Mouse (Mus musculus) kidney, adult 2 months (tissue): Measurements from ENCODE around the gene Tex44. TPM values are rescaled to one million over a fixed set of nuclear protein-coding genes. Genes with fewer than 3 reads are reported as not detected.

Experiments used
- DNase-seq: peaks from one replicate; pipeline ENCODE4 v3.0.0; 2021
- H3K27ac ChIP-seq: fragments of 200-500 bp; 2 replicates; pipeline ENCODE4 v1.5.1; 2012; ENCODE audit warnings: low read depth, low read length, control low read depth, inconsistent platforms; ENCODE audit not compliant: insufficient read depth
- H3K27me3 ChIP-seq: fragments of 200-500 bp; replicated peaks from 2 replicates; pipeline ENCODE4 v1.6.1; 2012; ENCODE audit warnings: mild to moderate bottlenecking, moderate library complexity, low read length, inconsistent platforms; ENCODE audit not compliant: control insufficient read depth, insufficient read depth
- H3K36me3 ChIP-seq: fragments of 200-500 bp; 2 replicates; pipeline ENCODE4 v1.6.1; 2012; ENCODE audit warnings: mild to moderate bottlenecking, moderate library complexity, low read length, inconsistent platforms; ENCODE audit not compliant: control insufficient read depth, insufficient read depth
- H3K4me1 ChIP-seq: fragments of 200-500 bp; 2 replicates; pipeline ENCODE4 v1.6.1; 2011; ENCODE audit warnings: low read length; ENCODE audit not compliant: control insufficient read depth, insufficient read depth
- H3K4me3 ChIP-seq: fragments of 200-500 bp; 2 replicates; pipeline ENCODE4 v1.5.1; 2011; ENCODE audit warnings: mild to moderate bottlenecking, low read depth, low read length, control low read depth; ENCODE audit not compliant: insufficient read depth
- CTCF ChIP-seq: fragments of 200-500 bp; conservative IDR thresholded peaks from 2 replicates; pipeline ENCODE4 v1.5.1; 2011; ENCODE audit warnings: low read depth, mild to moderate bottlenecking, control low read depth, low read length, moderate library complexity, mixed read lengths; ENCODE audit not compliant: insufficient read depth, insufficient read length
- POLR2A ChIP-seq: fragments of 200-500 bp; IDR thresholded peaks from one replicate; pipeline ENCODE4 v1.6.1; 2011; ENCODE audit warnings: low read depth, low read length, control low read depth
- WGBS: fragments of 180-500 bp; shearing (Covaris S2); methylation state at CpG from one replicate; pipeline ENCODE4 v1.1.7; 2018; 5-methylcytosine and 5-hydroxymethylcytosine counted together
- polyA plus RNA-seq: library from polyadenylated mRNA; depleted of rRNA; stranded (reverse); fragments of >200 nt; gene quantifications from 2 replicates; pipeline ENCODE4 v1.2.3, GENCODE M21; 2012

Tex44 gene
- polyA plus RNA-seq, 1 experiment: not detected

GRCm38 (mm10) chr1:86440171-86440886 is 14.2 kb downstream of the Tex44 start:
- H3K4me1 ChIP-seq: peaks cover 24% of the 10 kb centered on the region
- H3K27ac ChIP-seq: peak overlapping the region; percentile 100
- WGBS: 13% methylated on average over 18 of the region's 18 CpGs
- H3K4me3 ChIP-seq: peak overlapping the region; percentile 64
- H3K36me3 ChIP-seq: no peaks in the 10 kb centered on the region
- peak; percentile 96 for TF ChIP-seq CTCF
- TF ChIP-seq POLR2A: no peak
- no peaks in the 10 kb centered on the region for H3K27me3 ChIP-seq
- peak; percentile 95 for DNase-seq

GRCm38 (mm10) chr1:86440887-86441723 is 15.0 kb downstream of the Tex44 start:
- Histone ChIP-seq H3K4me3 (peak overlapping the region; percentile 64), H3K27me3 (no peaks in the 10 kb centered on the region), H3K4me1 (peaks cover 20% of the 10 kb centered on the region), H3K27ac (peak overlapping the region; percentile 100), H3K36me3 (no peaks in the 10 kb centered on the region)
- DNase-seq: peak; percentile 77
- TF ChIP-seq POLR2A (no peak), CTCF (no peak)
- WGBS: under 1% methylated on average over 27 of the region's 29 CpGs

GRCm38 (mm10) chr1:86441724-86441979 is 15.5 kb downstream of the Tex44 start:
- Histone ChIP-seq H3K27me3 (no peaks in the 10 kb centered on the region), H3K4me3 (peak overlapping the region; percentile 64), H3K27ac (peak overlapping the region; percentile 100), H3K4me1 (peaks cover 19% of the 10 kb centered on the region), H3K36me3 (no peaks in the 10 kb centered on the region)
- DNase-seq: no peak
- WGBS: 3% methylated on average over 5 of the region's 5 CpGs
- no peak for TF ChIP-seq CTCF
- no peak for TF ChIP-seq POLR2A

GRCm38 (mm10) chr1:86441980-86442831 is 16.1 kb downstream of the Tex44 start:
- DNase-seq: peak; percentile 94
- H3K27me3 ChIP-seq: no peaks in the 10 kb centered on the region
- TF ChIP-seq CTCF (no peak), POLR2A (no peak)
- peak overlapping the region; percentile 64 for H3K4me3 ChIP-seq
- peak overlapping the region; percentile 100 for H3K27ac ChIP-seq
- under 1% methylated on average over 81 of the region's 81 CpGs for WGBS
- H3K4me1 ChIP-seq: peaks cover 15% of the 10 kb centered on the region
- no peaks in the 10 kb centered on the region for H3K36me3 ChIP-seq

- H3K27ac ChIP-seq: peak overlapping the region; percentile 100
- H3K27me3 ChIP-seq: no peaks in the 10 kb centered on the region
- TF ChIP-seq POLR2A (peak; percentile 23), CTCF (no peak)
- H3K4me3 ChIP-seq: peak overlapping the region; percentile 64
- H3K4me1 ChIP-seq: peaks cover 12% of the 10 kb centered on the region
- no peaks in the 10 kb centered on the region for H3K36me3 ChIP-seq
- DNase-seq: no peak
- whole genome bisulfite sequencing: 3% methylated on average over 24 of the region's 24 CpGs
Measured at GRCm38 (mm10) chr1:86442832-86443231, 16.7 kb downstream of the Tex44 start.

GRCm38 (mm10) chr1:86443386-86444172 is 17.4 kb downstream of the Tex44 start:
- no peak for TF ChIP-seq POLR2A
- TF ChIP-seq CTCF: no peak
- no peak overlapping the region for H3K4me3 ChIP-seq
- H3K36me3 ChIP-seq: no peaks in the 10 kb centered on the region
- peak overlapping the region; percentile 100 for H3K27ac ChIP-seq
- DNase-seq: no peak
- peaks cover 14% of the 10 kb centered on the region for H3K4me1 ChIP-seq
- 51% methylated on average over 8 of the region's 8 CpGs for WGBS
- no peaks in the 10 kb centered on the region for H3K27me3 ChIP-seq
